Mouse (Mus musculus) C2C12 (cell line): Measurements from ENCODE around the gene 1700019A02Rik.

Experiments
- CTCF ChIP-seq: IDR thresholded peaks from one replicate; pipeline ENCODE4 v1.5.1; 2011; ENCODE audit not compliant: control insufficient read depth, insufficient read depth, insufficient read length
- FOSL1 ChIP-seq: IDR thresholded peaks from one replicate; pipeline ENCODE4 v1.8.0; 2011; ENCODE audit warnings: mild to moderate bottlenecking, low read length; ENCODE audit not compliant: poor library complexity, insufficient read depth, severe bottlenecking
- MAX ChIP-seq: IDR thresholded peaks from one replicate; pipeline ENCODE4 v1.6.1; 2011; ENCODE audit warnings: mild to moderate bottlenecking, control low read depth
- MYOD1 ChIP-seq: IDR thresholded peaks from one replicate; pipeline ENCODE4 v1.6.1; 2011; ENCODE audit warnings: low read depth; ENCODE audit not compliant: control insufficient read depth, insufficient read length
- MYOG ChIP-seq: IDR thresholded peaks from one replicate; pipeline ENCODE4 v1.6.1; 2011; ENCODE audit not compliant: control insufficient read depth, insufficient read length; ENCODE audit errors: extremely low read depth
- USF1 ChIP-seq: IDR thresholded peaks from one replicate; pipeline ENCODE4 v1.6.1; 2011; ENCODE audit warnings: low read depth, mild to moderate bottlenecking, control low read depth, moderate library complexity

GRCm38 (mm10) chr1:53186301-53186700, 1.1 kb downstream of the 1700019A02Rik start:
- TF ChIP-seq CTCF = no peak
- no peak for TF ChIP-seq FOSL1
- TF ChIP-seq USF1 = no peak
- no peak for TF ChIP-seq MAX
- TF ChIP-seq MYOD1 = no peak
- no peak for TF ChIP-seq MYOG
